Mouse (Mus musculus): ENCODE data around the gene Smr3a. TPM values are rescaled to one million over a fixed set of nuclear protein-coding genes. Genes with fewer than 3 reads are reported as not detected.

Smr3a gene
- not detected for polyA plus RNA-seq (2017; shearing (Covaris generic))

DNA sequence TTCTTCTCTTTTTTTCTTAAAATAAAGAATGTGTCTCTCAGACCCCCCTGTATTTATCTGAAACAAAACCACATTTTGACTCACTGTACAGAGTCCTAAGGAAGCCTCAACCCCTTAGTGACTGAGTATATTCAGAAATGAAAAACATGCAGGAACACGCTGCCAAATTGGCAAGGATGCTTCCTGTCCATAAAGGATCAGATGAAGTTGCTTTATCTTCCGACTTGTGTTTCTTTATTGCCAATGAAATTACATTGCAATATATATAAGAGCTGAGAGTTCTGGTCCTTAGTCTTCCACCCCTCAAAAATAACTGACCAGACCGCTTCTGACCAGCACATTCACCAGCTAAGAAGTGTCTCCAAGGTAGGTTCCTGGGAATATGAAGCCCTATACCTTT lies at the start of gene Smr3a:
Smr3a (plus strand) TSS at position 301 of the 400 bp plus-strand sequence.

DNA sequence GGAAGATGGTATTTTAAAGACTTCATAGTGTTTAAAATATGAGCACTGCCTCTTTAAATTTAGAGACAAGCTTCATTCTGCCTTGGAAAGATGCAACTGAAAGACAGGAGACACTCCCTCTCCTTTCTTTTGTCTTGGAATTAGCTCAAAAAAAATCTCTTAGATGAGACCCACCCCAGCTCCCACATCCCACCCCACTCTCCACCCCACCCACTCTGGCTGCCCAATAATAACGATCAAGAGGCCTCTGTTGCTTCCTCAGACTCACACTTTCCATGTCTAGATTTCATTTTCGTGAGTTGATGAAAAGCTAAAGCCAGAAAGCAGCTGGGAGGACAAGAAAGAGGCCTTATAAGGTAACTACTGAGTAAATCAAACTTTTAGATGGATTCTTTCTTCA lies 33.1 kb upstream of the Smr3a start, which contains the start of the genes 2310003L06Rik and Gm28434:
2310003L06Rik (plus strand) TSS at position 259 of the 400 bp plus-strand sequence.
Gm28434 (plus strand) TSS at position 317 of the 400 bp plus-strand sequence.

DNA sequence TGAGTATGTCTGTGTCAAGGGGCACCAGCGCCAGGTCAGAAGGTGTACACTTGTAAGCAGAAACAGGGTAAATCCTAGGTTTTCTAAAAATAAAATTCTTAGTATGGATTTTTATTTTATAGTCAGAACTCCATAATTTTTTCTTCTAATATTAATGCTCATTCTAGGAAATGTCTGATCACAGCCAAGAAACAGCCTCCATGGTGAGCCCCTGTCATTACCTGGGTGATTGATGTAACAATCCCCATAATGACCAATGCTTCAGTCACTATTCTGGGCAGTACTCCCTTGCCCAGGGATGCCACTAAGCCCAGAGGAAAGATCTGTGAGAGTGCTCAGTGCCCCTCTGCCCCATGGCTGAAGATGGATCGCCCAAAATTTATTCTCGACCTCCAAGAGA lies 23.2 kb upstream of the Smr3a start, which contains the start of gene Cabs1:
Cabs1 (plus strand) TSS at position 301 of the 400 bp plus-strand sequence.

Other genes starting within 250 kb of the Smr3a start
- not detected for gene Csn1s2a, start 228.0 kb upstream of the Smr3a start, polyA plus RNA-seq (2017; shearing (Covaris generic))
- gene Csn1s2b, start 194.5 kb upstream of the Smr3a start, polyA plus RNA-seq (2017; shearing (Covaris generic)) = not detected
- not detected for gene Prr27, start 176.9 kb upstream of the Smr3a start, polyA plus RNA-seq (2017; shearing (Covaris generic))
- not detected for gene Odam, start 117.5 kb upstream of the Smr3a start, polyA plus RNA-seq (2017; shearing (Covaris generic))
- gene Csn3, start 77.0 kb upstream of the Smr3a start, polyA plus RNA-seq (2017; shearing (Covaris generic)) = not detected
- gene 2310003L06Rik, start 33.1 kb upstream of the Smr3a start, polyA plus RNA-seq (2017; shearing (Covaris generic)) = not detected
- not detected for gene Gm28434, start 33.0 kb upstream of the Smr3a start, polyA plus RNA-seq (2017; shearing (Covaris generic))
- not detected for gene Cabs1, start 23.1 kb upstream of the Smr3a start, polyA plus RNA-seq (2017; shearing (Covaris generic))
- gene Smr2, start 84.0 kb downstream of the Smr3a start, polyA plus RNA-seq (2017; shearing (Covaris generic)) = not detected
- gene Gm11116, start 109.0 kb downstream of the Smr3a start, polyA plus RNA-seq (2017; shearing (Covaris generic)) = not detected
- gene Gm11115, start 151.6 kb downstream of the Smr3a start, polyA plus RNA-seq (2017; shearing (Covaris generic)) = not detected